Mouse (Mus musculus): ENCODE data around the gene Hmgcs1. TPM values are rescaled to one million over a fixed set of nuclear protein-coding genes. Genes with fewer than 3 reads are reported as not detected.
"Not testable (repeated sequence)": the region's sequence is repeated elsewhere in the genome, so short reads cannot be mapped to it uniquely, and the experiment has no call there.

Gene Hmgcs1
- polyA plus RNA-seq, 1 experiment, result 228 TPM

- Histone ChIP-seq H3K27ac (replicated peaks; ENCODE audit: low read depth, low read length) (no peak overlapping the region), H3K4me3 (ENCODE audit: insufficient read depth, low read depth, low read length) (peak overlapping the region; percentile 35)
Measured at GRCm38 (mm10) chr13:119689709-119690038, 505 bp upstream of the Hmgcs1 start.

GRCm38 (mm10) chr13:119690876-119691620 is 869 bp downstream of the Hmgcs1 start:
- peak overlapping the region; percentile 90 for H3K4me3 ChIP-seq (ENCODE audit: insufficient read depth, low read depth, low read length)
- H3K27ac ChIP-seq (replicated peaks; ENCODE audit: low read depth, low read length), result peak overlapping the region; percentile 85
- 0 out of 2 replicates have a peak, but pooled peaks cover 4% of the 10 kb centered on the region for H3K4me1 ChIP-seq (ENCODE audit: control insufficient read depth, insufficient read depth, insufficient read length, low read length)

More at GRCm38 (mm10) chr13:119689709-119690038, 505 bp upstream of the Hmgcs1 start:
- 0 out of 2 replicates have a peak, but pooled peaks cover 2% of the 10 kb centered on the region for H3K4me1 ChIP-seq (ENCODE audit: control insufficient read depth, insufficient read depth, insufficient read length, low read length)

GRCm38 (mm10) chr13:119691958-119692357 is 1.8 kb downstream of the Hmgcs1 start:
- not testable (repeated sequence) for H3K4me1 ChIP-seq (ENCODE audit: control insufficient read depth, insufficient read depth, insufficient read length, low read length); H3K27ac ChIP-seq (replicated peaks; ENCODE audit: low read depth, low read length)
- peak overlapping the region; percentile 43 for H3K4me3 ChIP-seq (ENCODE audit: insufficient read depth, low read depth, low read length)

GRCm38 (mm10) chr13:119695676-119696075 is 5.5 kb downstream of the Hmgcs1 start:
- H3K27ac ChIP-seq (replicated peaks; ENCODE audit: low read depth, low read length), result 0 out of 2 replicates have a peak overlapping the region, but pooled peaks have one; percentile 59
- H3K4me1 ChIP-seq (ENCODE audit: control insufficient read depth, insufficient read depth, insufficient read length, low read length), result peaks cover 8% of the 10 kb centered on the region
- peak overlapping the region; percentile 31 for H3K4me3 ChIP-seq (ENCODE audit: insufficient read depth, low read depth, low read length)

GRCm38 (mm10) chr13:119696496-119696895 is 6.3 kb downstream of the Hmgcs1 start:
- H3K4me1 ChIP-seq (ENCODE audit: control insufficient read depth, insufficient read depth, insufficient read length, low read length), result peaks cover 8% of the 10 kb centered on the region
- H3K27ac ChIP-seq (replicated peaks; ENCODE audit: low read depth, low read length), result no peak overlapping the region; the same call in 1 of the 2 replicates
- H3K4me3 ChIP-seq (ENCODE audit: insufficient read depth, low read depth, low read length), result no peak overlapping the region

- H3K4me1 ChIP-seq (ENCODE audit: control insufficient read depth, insufficient read depth, insufficient read length, low read length), result peaks cover 6% of the 10 kb centered on the region
Measured at GRCm38 (mm10) chr13:119698436-119698835, 8.3 kb downstream of the Hmgcs1 start.

GRCm38 (mm10) chr13:119704280-119704679 is 14.1 kb downstream of the Hmgcs1 start:
- H3K4me3 ChIP-seq (ENCODE audit: insufficient read depth, low read depth, low read length), result no peak overlapping the region
- H3K27ac ChIP-seq (replicated peaks; ENCODE audit: low read depth, low read length), result peak overlapping the region; percentile 56; the same call in 1 of the 2 replicates
- peaks cover 2% of the 10 kb centered on the region; the same call in 1 of the 2 replicates for H3K4me1 ChIP-seq (ENCODE audit: control insufficient read depth, insufficient read depth, insufficient read length, low read length)

More at GRCm38 (mm10) chr13:119698436-119698835, 8.3 kb downstream of the Hmgcs1 start:
- Histone ChIP-seq H3K27ac (replicated peaks; ENCODE audit: low read depth, low read length) (no peak overlapping the region), H3K4me3 (ENCODE audit: insufficient read depth, low read depth, low read length) (no peak overlapping the region)

- not testable (repeated sequence) for H3K27ac ChIP-seq (replicated peaks; ENCODE audit: low read depth, low read length); H3K4me1 ChIP-seq (ENCODE audit: control insufficient read depth, insufficient read depth, insufficient read length, low read length); H3K4me3 ChIP-seq (ENCODE audit: insufficient read depth, low read depth, low read length)
Measured at GRCm38 (mm10) chr13:119706278-119706880, 16.2 kb downstream of the Hmgcs1 start.

- Histone ChIP-seq H3K4me1 (ENCODE audit: control insufficient read depth, insufficient read depth, insufficient read length, low read length) (peaks cover 6% of the 10 kb centered on the region; the same call in 1 of the 2 replicates), H3K4me3 (ENCODE audit: insufficient read depth, low read depth, low read length) (no peak overlapping the region), H3K27ac (replicated peaks; ENCODE audit: low read depth, low read length) (no peak overlapping the region)
Measured at GRCm38 (mm10) chr13:119706953-119707352, 16.8 kb downstream of the Hmgcs1 start.

- Histone ChIP-seq H3K4me1 (ENCODE audit: control insufficient read depth, insufficient read depth, insufficient read length, low read length) (peaks cover 11% of the 10 kb centered on the region; the same call in 1 of the 2 replicates), H3K4me3 (ENCODE audit: insufficient read depth, low read depth, low read length) (no peak overlapping the region), H3K27ac (replicated peaks; ENCODE audit: low read depth, low read length) (peak overlapping the region; percentile 55)
Measured at GRCm38 (mm10) chr13:119707906-119708305, 17.7 kb downstream of the Hmgcs1 start.

GRCm38 (mm10) chr13:119708941-119709340 is 18.8 kb downstream of the Hmgcs1 start:
- Histone ChIP-seq H3K4me3 (ENCODE audit: insufficient read depth, low read depth, low read length) (no peak overlapping the region), H3K27ac (replicated peaks; ENCODE audit: low read depth, low read length) (peak overlapping the region; percentile 92), H3K4me1 (ENCODE audit: control insufficient read depth, insufficient read depth, insufficient read length, low read length) (peaks cover 16% of the 10 kb centered on the region; the same call in 1 of the 2 replicates)

GRCm38 (mm10) chr13:119709388-119710267 is 19.4 kb downstream of the Hmgcs1 start:
- Histone ChIP-seq H3K4me1 (ENCODE audit: control insufficient read depth, insufficient read depth, insufficient read length, low read length) (peaks cover 16% of the 10 kb centered on the region; the same call in 1 of the 2 replicates), H3K27ac (replicated peaks; ENCODE audit: low read depth, low read length) (peak overlapping the region; percentile 92), H3K4me3 (ENCODE audit: insufficient read depth, low read depth, low read length) (no peak overlapping the region)

GRCm38 (mm10) chr13:119710268-119710610 is 20.1 kb downstream of the Hmgcs1 start:
- H3K4me3 ChIP-seq (ENCODE audit: insufficient read depth, low read depth, low read length), result no peak overlapping the region

GRCm38 (mm10) chr13:119712463-119712862 is 22.3 kb downstream of the Hmgcs1 start:
- Histone ChIP-seq H3K4me1 (ENCODE audit: control insufficient read depth, insufficient read depth, insufficient read length, low read length) (peaks cover 22% of the 10 kb centered on the region; the same call in 1 of the 2 replicates), H3K27ac (replicated peaks; ENCODE audit: low read depth, low read length) (peak overlapping the region; percentile 85), H3K4me3 (ENCODE audit: insufficient read depth, low read depth, low read length) (no peak overlapping the region)

More at GRCm38 (mm10) chr13:119710268-119710610, 20.1 kb downstream of the Hmgcs1 start:
- peaks cover 16% of the 10 kb centered on the region; the same call in 1 of the 2 replicates for H3K4me1 ChIP-seq (ENCODE audit: control insufficient read depth, insufficient read depth, insufficient read length, low read length)
- peak overlapping the region; percentile 84 for H3K27ac ChIP-seq (replicated peaks; ENCODE audit: low read depth, low read length)
